30 mouse cellular contexts compared by ENCODE assay signal in the genomic region with DNA sequence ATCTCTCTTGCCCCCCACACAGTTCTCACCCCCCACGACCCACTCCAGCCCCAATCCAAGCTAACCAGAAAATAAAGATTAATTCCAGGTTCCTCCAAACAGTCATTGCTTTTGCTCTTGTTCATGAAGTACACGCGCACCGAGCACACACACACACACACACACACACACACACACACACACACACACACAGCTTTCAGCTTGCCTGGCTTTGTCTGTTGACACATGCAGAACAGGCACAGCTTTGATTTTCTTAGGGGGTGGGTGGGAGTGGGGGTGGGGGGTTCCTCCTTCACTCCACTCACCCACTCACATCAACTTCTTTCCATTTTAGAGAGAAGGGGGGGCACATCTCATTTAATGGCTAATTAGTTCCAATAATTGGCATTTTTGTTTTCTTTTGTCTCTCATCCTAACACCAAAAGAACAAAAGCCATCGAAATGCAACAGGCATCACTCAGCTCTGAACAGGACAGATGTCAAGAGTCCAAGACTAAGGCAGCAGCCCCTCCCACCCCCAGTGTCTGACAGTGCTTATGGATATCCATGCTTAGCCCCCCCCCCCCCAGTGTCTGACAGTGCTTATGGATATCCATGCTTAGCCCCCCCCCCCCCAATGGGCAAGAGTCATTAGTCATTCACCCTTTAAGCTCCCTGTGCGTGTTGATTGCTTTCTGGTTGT. TPM values are rescaled to one million over a fixed set of nuclear protein-coding genes. Genes with fewer than 3 reads are reported as not detected.
DNase-seq lines count a peak whose midpoint lies in the region; ATAC-seq and TF ChIP-seq lines count a peak whose summit lies in the region.
"Had no signal": no experiment of that assay in that cellular context is flagged by ENCODE, and none has a peak within 500 bp of the region (broad histone marks: within the 10 kb centered on the region; RNA-seq: fewer than 3 reads in every experiment).

No protein-coding gene starts in this region.

- no peak overlapping the region for H3K9ac ChIP-seq in hindbrain, embryonic 11.5 days (ENCODE audit: low read depth, low read length)
- no peak overlapping the region for H3K9ac ChIP-seq in hindbrain, postnatal 0 days (replicated peaks; ENCODE audit: low read length)
- no peak overlapping the region for H3K9ac ChIP-seq in forebrain, embryonic 16.5 days (replicated peaks; ENCODE audit: low read depth, low read length)
- H3K9ac ChIP-seq in midbrain, embryonic 16.5 days (ENCODE audit: low read depth, low read length): no peak overlapping the region
- H3K9ac ChIP-seq: heart, embryonic 13.5 days had no signal

- peak; percentile 47 for DNase-seq in hindbrain, embryonic 11.5 days (ENCODE audit: low spot score)
- no peak for DNase-seq in hindbrain, postnatal 0 days (ENCODE audit: low spot score)
- DNase-seq in embryo, embryonic 11 days: peak; percentile 30
- no peak for DNase-seq in MN1 (ENCODE audit: low spot score)
- no peak for DNase-seq in lung, postnatal 36 days
- DNase-seq: adrenal gland, adult 8-10 months; B cell, adult 2 months; cerebellum, postnatal 10 days; gastrocnemius, postnatal 14 days; heart, adult 18-20 months; kidney, adult 8-10 months; kidney, postnatal 14 days; layer of hippocampus, adult 9-11 months; lung, adult 18-20 months; lung, postnatal 4 days; right cerebral cortex, postnatal 14 days; spleen, adult 18-20 months; thymus, postnatal 4 days had no signal

- ATAC-seq in hindbrain, embryonic 11.5 days (ENCODE audit: low FRiP score): peak; percentile 48
- no peak for ATAC-seq in hindbrain, postnatal 0 days
- ATAC-seq in forebrain, embryonic 16.5 days: peak; percentile 37; the same call in 1 of the 2 replicates
- no peak for ATAC-seq in midbrain, embryonic 16.5 days
- ATAC-seq in CD4-positive, CD25-positive, alpha-beta regulatory T cell, adult 4 months: no peak
- ATAC-seq: inflammation-experienced regulatory T-cells, adult 6 months; Patski had no signal

- H3K4me1 ChIP-seq in hindbrain, embryonic 11.5 days (replicated peaks; ENCODE audit: control insufficient read depth, insufficient read depth, low read length): peaks cover 5% of the 10 kb centered on the region
- H3K4me1 ChIP-seq in hindbrain, postnatal 0 days (ENCODE audit: insufficient read depth, low read length): no peaks in the 10 kb centered on the region
- H3K4me1 ChIP-seq in forebrain, embryonic 16.5 days (replicated peaks; ENCODE audit: control insufficient read depth, insufficient read depth, low read length): peaks cover 13% of the 10 kb centered on the region
- H3K4me1 ChIP-seq in midbrain, embryonic 16.5 days (ENCODE audit: control insufficient read depth, insufficient read depth, low read length): peaks cover 24% of the 10 kb centered on the region

- no peak for TF ChIP-seq CTCF in hindbrain, postnatal 0 days (IDR thresholded peaks at IDR 0.05; ENCODE audit: low read depth)

- H3K36me3 ChIP-seq in hindbrain, embryonic 11.5 days (ENCODE audit: control insufficient read depth, insufficient read depth, low read length): no peaks in the 10 kb centered on the region
- no peaks in the 10 kb centered on the region for H3K36me3 ChIP-seq in hindbrain, postnatal 0 days (ENCODE audit: insufficient read depth, low read length)
- no peaks in the 10 kb centered on the region for H3K36me3 ChIP-seq in forebrain, embryonic 16.5 days (ENCODE audit: control insufficient read depth, insufficient read depth)
- H3K36me3 ChIP-seq in midbrain, embryonic 16.5 days (ENCODE audit: control insufficient read depth, insufficient read depth, low read length): no peaks in the 10 kb centered on the region
- H3K36me3 ChIP-seq: heart, embryonic 13.5 days; limb, embryonic 10.5 days had no signal

- H3K27ac ChIP-seq in hindbrain, embryonic 11.5 days (ENCODE audit: low read depth, low read length): no peak overlapping the region
- H3K27ac ChIP-seq in hindbrain, postnatal 0 days: no peak overlapping the region
- H3K27ac ChIP-seq in forebrain, embryonic 16.5 days (ENCODE audit: low read length): no peak overlapping the region
- 0 out of 2 replicates have a peak overlapping the region, but pooled peaks have one; percentile 58 for H3K27ac ChIP-seq in midbrain, embryonic 16.5 days (ENCODE audit: low read length)
- H3K27ac ChIP-seq: heart, embryonic 13.5 days; left cerebral cortex, adult 2 months; limb, embryonic 10.5 days had no signal

- H3K9me3 ChIP-seq in hindbrain, embryonic 11.5 days (ENCODE audit: control insufficient read depth, low read length): no peaks in the 10 kb centered on the region
- H3K9me3 ChIP-seq in hindbrain, postnatal 0 days (ENCODE audit: low read length): no peaks in the 10 kb centered on the region
- H3K9me3 ChIP-seq in forebrain, embryonic 16.5 days (ENCODE audit: control insufficient read depth, low read length): no peaks in the 10 kb centered on the region
- H3K9me3 ChIP-seq in midbrain, embryonic 16.5 days (replicated peaks; ENCODE audit: control insufficient read depth, low read length, poor library complexity, severe bottlenecking): no peaks in the 10 kb centered on the region
- H3K9me3 ChIP-seq: heart, embryonic 13.5 days; limb, embryonic 10.5 days had no signal

- H3K4me3 ChIP-seq in hindbrain, embryonic 11.5 days (ENCODE audit: low read depth, low read length): no peak overlapping the region
- H3K4me3 ChIP-seq in hindbrain, postnatal 0 days (ENCODE audit: low read length): no peak overlapping the region
- no peak overlapping the region for H3K4me3 ChIP-seq in forebrain, embryonic 16.5 days (replicated peaks; ENCODE audit: low read length)
- no peak overlapping the region for H3K4me3 ChIP-seq in midbrain, embryonic 16.5 days (ENCODE audit: low read depth, low read length)
- H3K4me3 ChIP-seq: heart, embryonic 13.5 days; left cerebral cortex, adult 2 months; limb, embryonic 10.5 days had no signal

- under 1% methylated on average over 6 of the region's 6 CpGs for WGBS in hindbrain, embryonic 11.5 days
- WGBS in hindbrain, postnatal 0 days: 6% methylated on average over 6 of the region's 6 CpGs
- WGBS in forebrain, embryonic 16.5 days: 0% methylated on average over 6 of the region's 6 CpGs
- whole genome bisulfite sequencing in midbrain, embryonic 16.5 days: 0% methylated on average over 6 of the region's 6 CpGs

- H3K27me3 ChIP-seq in hindbrain, embryonic 11.5 days (ENCODE audit: control insufficient read depth, insufficient read depth, low read length): peaks cover 87% of the 10 kb centered on the region
- peaks cover 79% of the 10 kb centered on the region for H3K27me3 ChIP-seq in hindbrain, postnatal 0 days (ENCODE audit: insufficient read depth, low read length)
- peaks cover 67% of the 10 kb centered on the region for H3K27me3 ChIP-seq in forebrain, embryonic 16.5 days (replicated peaks; ENCODE audit: control insufficient read depth, insufficient read depth, low read length)
- H3K27me3 ChIP-seq in midbrain, embryonic 16.5 days (ENCODE audit: control insufficient read depth, insufficient read depth, low read depth, low read length): peaks cover 38% of the 10 kb centered on the region
- H3K27me3 ChIP-seq: Patski had no signal

- H3K4me2 ChIP-seq in hindbrain, embryonic 11.5 days (replicated peaks; ENCODE audit: low read depth, low read length): no peak overlapping the region
- H3K4me2 ChIP-seq in hindbrain, postnatal 0 days (ENCODE audit: low read depth, low read length): no peak overlapping the region
- no peak overlapping the region for H3K4me2 ChIP-seq in forebrain, embryonic 16.5 days (ENCODE audit: low read length)
- H3K4me2 ChIP-seq in midbrain, embryonic 16.5 days (ENCODE audit: low read length): no peak overlapping the region
- H3K4me2 ChIP-seq: heart, embryonic 13.5 days; liver, embryonic 11.5 days had no signal

RNA-seq across cellular contexts. Expression of gene Gata3, which starts 3.6 kb away (rescaled TPM):
- polyA plus RNA-seq in hindbrain, embryonic 11.5 days (2014; fragmentation: Nextera tagmentation; extraction: Ambion mirVana): 18.6 and 22.9 TPM in 2 replicates
- total RNA-seq in hindbrain, postnatal 0 days (2014; rRNA removed): 2.3 and 3.5 TPM in 2 replicates
- 17.6 and 20.5 TPM in 2 replicates for polyA plus RNA-seq in hindbrain, postnatal 0 days (2015; fragmentation: Nextera tagmentation; extraction: Ambion mirVana)
- polyA plus RNA-seq in forebrain, embryonic 16.5 days (2015; fragmentation: Nextera tagmentation; extraction: Ambion mirVana): 0.42 and 2.2 TPM in 2 replicates
- polyA plus RNA-seq in midbrain, embryonic 16.5 days (2015; fragmentation: Nextera tagmentation; extraction: Ambion mirVana): 84.5 and 92.5 TPM in 2 replicates
- polyA plus RNA-seq in CD4-positive, CD25-positive, alpha-beta regulatory T cell, adult 4 months (2017; shearing (Covaris generic)): 100 to 1,000 TPM; 136 to 163 TPM
- total RNA-seq: left cerebral cortex, adult 2 months had no signal

RNA-seq across cellular contexts. Expression of gene 9230102O04Rik, which starts 4.1 kb away (rescaled TPM):
- polyA plus RNA-seq in hindbrain, embryonic 11.5 days (2014; fragmentation: Nextera tagmentation; extraction: Ambion mirVana): 1.6 and 3.3 TPM in 2 replicates
- total RNA-seq in hindbrain, postnatal 0 days (2014; rRNA removed): 1.5 TPM in 1 of 2 replicates, not detected in the other
- 0.76 and 1.0 TPM in 2 replicates for polyA plus RNA-seq in hindbrain, postnatal 0 days (2015; fragmentation: Nextera tagmentation; extraction: Ambion mirVana)
- not detected in 2 replicates for polyA plus RNA-seq in forebrain, embryonic 16.5 days (2015; fragmentation: Nextera tagmentation; extraction: Ambion mirVana)
- 2.3 and 4.0 TPM in 2 replicates for polyA plus RNA-seq in midbrain, embryonic 16.5 days (2015; fragmentation: Nextera tagmentation; extraction: Ambion mirVana)
- under 1 TPM in 1 of 2 experiments, not detected in 1; 0.81 TPM for polyA plus RNA-seq in CD4-positive, CD25-positive, alpha-beta regulatory T cell, adult 4 months (2017; shearing (Covaris generic))
- total RNA-seq: adrenal gland, adult 8-10 months; gastrocnemius, postnatal 14 days; heart, adult 18-20 months; heart, postnatal 25 days; left cerebral cortex, adult 2 months; monocyte, adult 5-6 weeks had no signal
- polyA plus RNA-seq: heart, embryonic 13.5 days; liver, embryonic 11.5 days; Patski had no signal

RNA-seq across cellular contexts. Expression of gene 4930412O13Rik, which starts 12.4 kb away (rescaled TPM):
- polyA plus RNA-seq in hindbrain, embryonic 11.5 days (2014; fragmentation: Nextera tagmentation; extraction: Ambion mirVana): 0.24 and 0.71 TPM in 2 replicates
- not detected in 2 replicates for total RNA-seq in hindbrain, postnatal 0 days (2014; rRNA removed)
- 0.57 and 0.75 TPM in 2 replicates for polyA plus RNA-seq in hindbrain, postnatal 0 days (2015; fragmentation: Nextera tagmentation; extraction: Ambion mirVana)
- not detected in 2 replicates for polyA plus RNA-seq in forebrain, embryonic 16.5 days (2015; fragmentation: Nextera tagmentation; extraction: Ambion mirVana)
- 1.1 and 1.6 TPM in 2 replicates for polyA plus RNA-seq in midbrain, embryonic 16.5 days (2015; fragmentation: Nextera tagmentation; extraction: Ambion mirVana)
- 1 to 10 TPM in 1 of 2 experiments, under 1 TPM in 1; 0.66 to 1.9 TPM for polyA plus RNA-seq in CD4-positive, CD25-positive, alpha-beta regulatory T cell, adult 4 months (2017; shearing (Covaris generic))
- total RNA-seq: gastrocnemius, postnatal 14 days; heart, adult 18-20 months; heart, postnatal 25 days; left cerebral cortex, adult 2 months; monocyte, adult 5-6 weeks had no signal
- polyA plus RNA-seq: inflammation-experienced regulatory T-cells, adult 6 months; liver, embryonic 11.5 days; neural tube, embryonic 14.5 days; Patski had no signal

Comparison
In these comparisons a context has a peak if more than half of its experiments do, and no peak if none do; other contexts are left out.
1. ATAC-seq: peak in hindbrain, embryonic 11.5 days (single experiment) and forebrain, embryonic 16.5 days (single experiment); none in hindbrain, postnatal 0 days (single experiment), midbrain, embryonic 16.5 days (single experiment) and CD4-positive, CD25-positive, alpha-beta regulatory T cell, adult 4 months (single experiment).
2. DNase-seq: peak in hindbrain, embryonic 11.5 days (single experiment) and embryo, embryonic 11 days (single experiment); none in hindbrain, postnatal 0 days (single experiment), MN1 (single experiment) and lung, postnatal 36 days (single experiment).